Mouse (Mus musculus): Measurements from ENCODE around the gene Pcyt1a.

- peak; percentile 99 for TF ChIP-seq GATA1 (IDR thresholded peaks at IDR 0.05; ENCODE audit: borderline replicate concordance, low read length)
- TF ChIP-seq FLI1 (IDR thresholded peaks at IDR 0.05; ENCODE audit: low read length) = no peak
Measured at GRCm38 (mm10) chr16:32509066-32509942, 78.6 kb downstream of the Pcyt1a start.
